Mouse (Mus musculus) cortical plate, adult 2 months (tissue): ENCODE results near the gene Proca1. TPM values are rescaled to one million over a fixed set of nuclear protein-coding genes. Genes with fewer than 3 reads are reported as not detected.

ENCODE experiments used
- H3K27ac ChIP-seq: fragments of 200-500 bp; 2 replicates; pipeline ENCODE4 v1.5.1; 2012; ENCODE audit warnings: low read length, control low read depth, inconsistent platforms; ENCODE audit not compliant: insufficient read depth
- H3K4me1 ChIP-seq: fragments of 200-500 bp; 2 replicates; pipeline ENCODE4 v1.6.1; 2011; ENCODE audit warnings: low read length; ENCODE audit not compliant: control insufficient read depth, insufficient read depth
- H3K4me3 ChIP-seq: fragments of 200-500 bp; 2 replicates; pipeline ENCODE4 v1.5.1; 2011; ENCODE audit warnings: mild to moderate bottlenecking, low read length, control low read depth; ENCODE audit not compliant: insufficient read depth
- CTCF ChIP-seq: fragments of 200-500 bp; IDR thresholded peaks from 2 replicates; pipeline ENCODE4 v1.5.1; 2011; ENCODE audit warnings: mild to moderate bottlenecking, control low read depth, low read length; ENCODE audit not compliant: insufficient read depth; ENCODE audit errors: extremely low read depth
- POLR2A ChIP-seq: fragments of 200-500 bp; IDR thresholded peaks from 2 replicates; pipeline ENCODE4 v1.6.1; 2011; ENCODE audit warnings: mild to moderate bottlenecking, low read length, control low read depth; ENCODE audit not compliant: insufficient read depth; ENCODE audit errors: extremely low read depth
- polyA plus RNA-seq: library from polyadenylated mRNA; depleted of rRNA; stranded (reverse); fragments of >200 nt; gene quantifications from 2 replicates; pipeline ENCODE4 v1.2.3, GENCODE M21; 2012

Proca1 gene
- polyA plus RNA-seq, 1 experiment, result 6.2 TPM

- H3K27ac ChIP-seq, result no peak overlapping the region
- H3K4me3 ChIP-seq, result no peak overlapping the region
- no peaks in the 10 kb centered on the region for H3K4me1 ChIP-seq
- TF ChIP-seq POLR2A, result no peak
- peak; percentile 99 for TF ChIP-seq CTCF
These were observed 34.1 kb upstream of the Proca1 start for GRCm38 (mm10) chr11:78159096-78159495.

DNA sequence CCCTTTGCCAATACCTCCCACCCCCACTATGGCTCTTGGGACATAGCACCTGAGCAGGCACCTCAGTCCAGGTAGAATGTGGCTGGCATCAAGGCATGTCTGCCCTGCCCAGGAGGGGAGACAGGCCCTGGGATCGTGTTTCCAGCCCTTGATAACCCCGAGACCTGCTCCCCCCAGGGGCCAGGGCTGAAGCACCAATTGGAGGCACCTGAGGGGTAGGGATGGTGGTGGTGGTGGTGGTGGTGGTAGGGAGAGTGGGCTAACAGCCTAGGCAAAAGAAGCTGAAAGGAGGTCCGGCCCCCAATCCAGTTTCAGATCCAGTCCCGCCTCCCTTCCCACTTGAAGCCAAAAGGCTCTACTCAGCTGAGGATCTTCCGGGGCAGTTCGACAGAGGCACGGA is 33.6 kb upstream of the Proca1 start:
- Histone ChIP-seq H3K4me1 (no peaks in the 10 kb centered on the region), H3K4me3 (no peak overlapping the region), H3K27ac (no peak overlapping the region)
- no peak for TF ChIP-seq CTCF
- TF ChIP-seq POLR2A, result no peak

- H3K4me1 ChIP-seq, result no peaks in the 10 kb centered on the region
- no peak overlapping the region for H3K4me3 ChIP-seq
- H3K27ac ChIP-seq, result no peak overlapping the region
- no peak for TF ChIP-seq POLR2A
- TF ChIP-seq CTCF, result no peak
These were observed 33.0 kb upstream of the Proca1 start for GRCm38 (mm10) chr11:78160171-78160570.

- H3K4me1 ChIP-seq, result no peaks in the 10 kb centered on the region
- H3K4me3 ChIP-seq, result no peak overlapping the region
- no peak overlapping the region for H3K27ac ChIP-seq
- no peak for TF ChIP-seq CTCF
- no peak for TF ChIP-seq POLR2A
These were observed 32.5 kb upstream of the Proca1 start for GRCm38 (mm10) chr11:78160675-78161074.

DNA sequence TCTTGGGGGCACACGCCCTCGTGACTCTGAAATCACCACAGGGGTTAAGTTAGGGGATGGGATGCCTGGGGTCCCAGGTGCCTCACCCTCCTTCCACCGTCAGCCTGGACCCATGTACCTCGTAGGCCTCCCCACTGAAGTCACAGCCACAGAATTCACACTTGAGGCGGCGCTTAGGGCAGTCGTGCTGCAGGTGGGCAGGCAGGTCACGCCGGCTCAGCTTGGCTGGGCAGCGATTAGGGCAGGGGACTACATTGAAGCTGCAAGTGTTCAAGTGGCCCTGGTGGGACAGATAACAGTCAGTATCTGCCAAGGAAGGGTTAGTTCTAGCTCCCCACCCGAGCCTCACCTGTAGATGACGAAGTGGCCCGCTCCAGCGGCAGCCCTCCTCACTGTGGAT is 32.0 kb upstream of the Proca1 start:
- Histone ChIP-seq H3K4me1 (no peaks in the 10 kb centered on the region), H3K4me3 (no peak overlapping the region), H3K27ac (no peak overlapping the region)
- TF ChIP-seq POLR2A (no peak), CTCF (no peak)

DNA sequence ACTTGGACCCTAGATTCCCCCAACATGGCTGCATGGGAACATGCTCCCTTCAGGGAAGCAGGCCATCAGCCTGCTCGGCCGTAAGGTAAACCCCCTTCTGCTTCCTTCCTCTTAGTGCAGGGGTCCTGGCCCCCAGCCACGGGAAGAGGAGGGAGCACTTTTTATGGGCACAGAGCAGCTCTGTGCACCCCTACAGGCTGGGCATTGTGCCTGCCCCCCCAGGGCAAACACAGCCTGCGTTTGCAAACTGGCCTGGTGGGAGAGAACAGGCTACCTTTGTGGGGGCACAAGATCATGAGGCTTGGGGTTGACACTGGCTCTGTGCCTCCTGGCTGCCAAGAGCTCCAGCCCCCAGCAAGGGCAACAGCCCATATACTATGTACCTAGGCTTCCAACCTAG is 31.2 kb upstream of the Proca1 start:
- Histone ChIP-seq H3K4me1 (no peaks in the 10 kb centered on the region), H3K27ac (no peak overlapping the region), H3K4me3 (no peak overlapping the region)
- TF ChIP-seq CTCF (no peak), POLR2A (no peak)

DNA sequence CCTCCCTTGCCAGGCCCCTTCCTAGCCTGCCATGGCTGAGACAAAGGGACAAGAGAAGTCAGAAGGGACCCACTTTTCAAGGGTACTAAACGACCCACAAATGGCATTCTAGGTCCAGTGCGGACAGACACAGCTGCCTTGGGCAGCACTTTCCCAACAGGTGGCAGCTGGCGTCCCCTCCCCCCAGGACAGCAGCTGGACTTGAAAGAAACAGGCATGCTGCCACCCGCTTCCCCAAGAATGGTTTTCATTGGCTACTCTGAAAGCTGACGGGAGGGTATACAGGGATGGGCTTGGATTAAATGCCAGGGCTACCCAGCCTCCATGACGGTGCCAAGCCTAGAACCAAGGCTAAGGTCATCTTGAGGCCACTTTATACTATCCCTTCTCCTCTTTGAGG is 30.7 kb upstream of the Proca1 start:
- H3K4me3 ChIP-seq, result no peak overlapping the region
- no peak for TF ChIP-seq POLR2A
- no peak for TF ChIP-seq CTCF
- no peak overlapping the region for H3K27ac ChIP-seq
- no peaks in the 10 kb centered on the region for H3K4me1 ChIP-seq

DNA sequence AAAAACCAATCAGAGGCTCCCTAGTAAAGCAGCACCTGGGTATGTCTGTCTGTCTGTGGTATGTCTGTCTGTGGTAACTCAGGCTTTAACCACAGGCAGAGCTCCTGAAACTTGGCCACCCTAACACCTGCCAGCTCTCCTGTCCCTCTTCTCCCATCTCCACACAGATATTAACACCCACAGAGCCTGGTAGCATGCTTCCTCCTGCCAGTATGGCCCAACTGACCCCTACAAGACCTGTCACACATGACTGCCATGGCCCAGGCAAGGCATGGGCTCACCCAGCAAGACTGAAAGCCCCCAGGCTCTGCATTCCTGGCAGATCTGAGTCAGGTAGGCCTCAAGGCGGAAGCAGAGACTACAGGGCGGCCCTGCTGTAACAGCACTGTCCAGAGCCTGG is 30.1 kb upstream of the Proca1 start:
- TF ChIP-seq POLR2A, result no peak
- no peak for TF ChIP-seq CTCF
- H3K4me3 ChIP-seq, result no peak overlapping the region
- no peak overlapping the region for H3K27ac ChIP-seq
- no peaks in the 10 kb centered on the region for H3K4me1 ChIP-seq

GRCm38 (mm10) chr11:78163681-78164603 is 29.2 kb upstream of the Proca1 start:
- Histone ChIP-seq H3K27ac (peak overlapping the region; percentile 82), H3K4me3 (peak overlapping the region; percentile 70), H3K4me1 (no peaks in the 10 kb centered on the region)
- TF ChIP-seq POLR2A (no peak), CTCF (no peak)

- no peaks in the 10 kb centered on the region for H3K4me1 ChIP-seq
These were observed 28.6 kb upstream of the Proca1 start for GRCm38 (mm10) chr11:78164604-78164923.

More at GRCm38 (mm10) chr11:78164604-78164923, 28.6 kb upstream of the Proca1 start:
- TF ChIP-seq POLR2A (no peak), CTCF (no peak)
- Histone ChIP-seq H3K4me3 (peak overlapping the region; percentile 70), H3K27ac (peak overlapping the region; percentile 82)
